Mouse (Mus musculus): ENCODE results near the gene Grin3b. TPM values are rescaled to one million over a fixed set of nuclear protein-coding genes. Genes with fewer than 3 reads are reported as not detected.
A peak's percentile ranks its signal among the peaks of the same experiment; 100 is the strongest.

Gene Grin3b
- polyA plus RNA-seq, 1 experiment from 2014 or later = 0.17 TPM

GRCm38 (mm10) chr10:79929967-79930825 lies 40.3 kb upstream of the Grin3b start:
- Histone ChIP-seq H3K4me3 (ENCODE audit: low read depth, low read length) (no peak overlapping the region), H3K36me3 (ENCODE audit: control insufficient read depth, insufficient read depth, low read length) (peaks cover 2% of the 10 kb centered on the region; the same call in 1 of the 2 replicates), H3K27ac (replicated peaks) (no peak overlapping the region), H3K4me2 (replicated peaks; ENCODE audit: low read depth) (no peak overlapping the region), H3K9ac (ENCODE audit: low read length) (no peak overlapping the region), H3K27me3 (ENCODE audit: control insufficient read depth, insufficient read depth, low read length) (no peaks in the 10 kb centered on the region), H3K4me1 (replicated peaks; ENCODE audit: control insufficient read depth, insufficient read depth) (peaks cover 25% of the 10 kb centered on the region), H3K9me3 (ENCODE audit: control insufficient read depth, low read length) (no peaks in the 10 kb centered on the region)
- WGBS = 87% methylated on average over 18 of the region's 18 CpGs
- ATAC-seq (ENCODE audit: low FRiP score, low TSS enrichment) (no peak), DNase-seq (ENCODE audit: low spot score) (no peak)
- TF ChIP-seq CTCF (IDR thresholded peaks at IDR 0.05; ENCODE audit: low read depth) (no peak), EP300 (optimal IDR thresholded peaks at IDR 0.05) (no peak)

- Histone ChIP-seq H3K9ac (ENCODE audit: low read length) (no peak overlapping the region), H3K4me2 (replicated peaks; ENCODE audit: low read depth) (no peak overlapping the region), H3K36me3 (ENCODE audit: control insufficient read depth, insufficient read depth, low read length) (peaks cover 2% of the 10 kb centered on the region; the same call in 1 of the 2 replicates), H3K27ac (replicated peaks) (no peak overlapping the region), H3K4me3 (ENCODE audit: low read depth, low read length) (no peak overlapping the region), H3K27me3 (ENCODE audit: control insufficient read depth, insufficient read depth, low read length) (no peaks in the 10 kb centered on the region), H3K9me3 (ENCODE audit: control insufficient read depth, low read length) (no peaks in the 10 kb centered on the region), H3K4me1 (replicated peaks; ENCODE audit: control insufficient read depth, insufficient read depth) (peaks cover 25% of the 10 kb centered on the region)
- TF ChIP-seq CTCF (IDR thresholded peaks at IDR 0.05; ENCODE audit: low read depth) (no peak), EP300 (optimal IDR thresholded peaks at IDR 0.05) (no peak)
- DNase-seq (ENCODE audit: low spot score) = no peak
- WGBS = 89% methylated on average over 16 of the region's 16 CpGs
- ATAC-seq (ENCODE audit: low FRiP score, low TSS enrichment) = no peak
Measured at GRCm38 (mm10) chr10:79930826-79931186, 39.7 kb upstream of the Grin3b start.

- 80% methylated on average over 9 of the region's 9 CpGs for WGBS
- no peaks in the 10 kb centered on the region for H3K27me3 ChIP-seq (ENCODE audit: control insufficient read depth, insufficient read depth, low read length)
- DNase-seq (ENCODE audit: low spot score) = no peak
- H3K9ac ChIP-seq (ENCODE audit: low read length) = no peak overlapping the region
- ATAC-seq (ENCODE audit: low FRiP score, low TSS enrichment) = no peak
- no peaks in the 10 kb centered on the region for H3K9me3 ChIP-seq (ENCODE audit: control insufficient read depth, low read length)
- H3K4me3 ChIP-seq (ENCODE audit: low read depth, low read length) = no peak overlapping the region
- H3K4me2 ChIP-seq (replicated peaks; ENCODE audit: low read depth) = no peak overlapping the region
- TF ChIP-seq CTCF (IDR thresholded peaks at IDR 0.05; ENCODE audit: low read depth) = no peak
- TF ChIP-seq EP300 (optimal IDR thresholded peaks at IDR 0.05) = no peak
- peaks cover 22% of the 10 kb centered on the region for H3K4me1 ChIP-seq (replicated peaks; ENCODE audit: control insufficient read depth, insufficient read depth)
- peaks cover 2% of the 10 kb centered on the region; the same call in 1 of the 2 replicates for H3K36me3 ChIP-seq (ENCODE audit: control insufficient read depth, insufficient read depth, low read length)
- H3K27ac ChIP-seq (replicated peaks) = no peak overlapping the region
Measured at GRCm38 (mm10) chr10:79931797-79932196, 38.7 kb upstream of the Grin3b start.

GRCm38 (mm10) chr10:79932736-79933135 lies 37.8 kb upstream of the Grin3b start:
- DNase-seq (ENCODE audit: low spot score) (peak; percentile 55), ATAC-seq (ENCODE audit: low FRiP score, low TSS enrichment) (0 out of 2 replicates have a peak, but pooled peaks have one; percentile 6)
- Histone ChIP-seq H3K4me1 (replicated peaks; ENCODE audit: control insufficient read depth, insufficient read depth) (peaks cover 23% of the 10 kb centered on the region), H3K36me3 (ENCODE audit: control insufficient read depth, insufficient read depth, low read length) (peaks cover 2% of the 10 kb centered on the region; the same call in 1 of the 2 replicates), H3K4me2 (replicated peaks; ENCODE audit: low read depth) (peak overlapping the region; percentile 11; the same call in 1 of the 2 replicates), H3K9me3 (ENCODE audit: control insufficient read depth, low read length) (no peaks in the 10 kb centered on the region), H3K9ac (ENCODE audit: low read length) (peak overlapping the region; percentile 18; the same call in 1 of the 2 replicates), H3K4me3 (ENCODE audit: low read depth, low read length) (no peak overlapping the region), H3K27ac (replicated peaks) (peak overlapping the region; percentile 69), H3K27me3 (ENCODE audit: control insufficient read depth, insufficient read depth, low read length) (no peaks in the 10 kb centered on the region)
- TF ChIP-seq EP300 (optimal IDR thresholded peaks at IDR 0.05) = no peak
- TF ChIP-seq CTCF (IDR thresholded peaks at IDR 0.05; ENCODE audit: low read depth) = peak; percentile 23; the same call in 1 of the 2 replicates
- 17% methylated on average over 8 of the region's 8 CpGs for WGBS

- H3K9ac ChIP-seq (ENCODE audit: low read length) = peak overlapping the region; percentile 4
- peaks cover 25% of the 10 kb centered on the region for H3K4me1 ChIP-seq (replicated peaks; ENCODE audit: control insufficient read depth, insufficient read depth)
Measured at GRCm38 (mm10) chr10:79933145-79933679, 37.3 kb upstream of the Grin3b start.

More at GRCm38 (mm10) chr10:79933145-79933679, 37.3 kb upstream of the Grin3b start:
- H3K4me3 ChIP-seq (ENCODE audit: low read depth, low read length) = no peak overlapping the region
- no peaks in the 10 kb centered on the region for H3K9me3 ChIP-seq (ENCODE audit: control insufficient read depth, low read length)
- H3K36me3 ChIP-seq (ENCODE audit: control insufficient read depth, insufficient read depth, low read length) = peaks cover 2% of the 10 kb centered on the region; the same call in 1 of the 2 replicates
- H3K4me2 ChIP-seq (replicated peaks; ENCODE audit: low read depth) = 0 out of 2 replicates have a peak overlapping the region, but pooled peaks have one; percentile 11
- WGBS = 47% methylated on average over 9 of the region's 9 CpGs
- DNase-seq (ENCODE audit: low spot score) (no peak), ATAC-seq (ENCODE audit: low FRiP score, low TSS enrichment) (no peak)
- H3K27me3 ChIP-seq (ENCODE audit: control insufficient read depth, insufficient read depth, low read length) = no peaks in the 10 kb centered on the region
- no peak for TF ChIP-seq CTCF (IDR thresholded peaks at IDR 0.05; ENCODE audit: low read depth)
- TF ChIP-seq EP300 (optimal IDR thresholded peaks at IDR 0.05) = no peak
- peak overlapping the region; percentile 69 for H3K27ac ChIP-seq (replicated peaks)
